Mouse (Mus musculus) ES-E14 (cell line): ENCODE measurements at regions not wholly inside any gene's neighbourhood (a gene's known extent, or its start where the extent isn't known, plus 50 kb on each side); places are given as distances from the start of the nearest gene placed in this dataset.

Source experiments
- HCFC1 ChIP-seq: IDR thresholded peaks from 2 replicates; pipeline ENCODE4 v1.6.1; 2012; ENCODE audit warnings: low read length, inconsistent platforms, borderline replicate concordance; ENCODE audit not compliant: insufficient read depth
- MAFK ChIP-seq: IDR thresholded peaks from 2 replicates; pipeline ENCODE4 v1.6.1; 2014; ENCODE audit warnings: mild to moderate bottlenecking, low read depth, low read length, inconsistent platforms; ENCODE audit not compliant: insufficient read depth
- ZNF384 ChIP-seq: IDR thresholded peaks from 2 replicates; pipeline ENCODE4 v1.6.1; 2012; ENCODE audit warnings: low read depth, low read length, inconsistent platforms

- TF ChIP-seq ZNF384, result no peak
- TF ChIP-seq MAFK, result no peak
- TF ChIP-seq HCFC1, result no peak
Observed at GRCm38 (mm10) chr5:148708014-148708741, 155.6 kb upstream of the Ubl3 start.
